Mouse (Mus musculus): ENCODE measurements at regions not wholly inside any gene's neighbourhood (a gene's known extent, or its start where the extent isn't known, plus 50 kb on each side); places are given as distances from the start of the nearest gene placed in this dataset.

DNA sequence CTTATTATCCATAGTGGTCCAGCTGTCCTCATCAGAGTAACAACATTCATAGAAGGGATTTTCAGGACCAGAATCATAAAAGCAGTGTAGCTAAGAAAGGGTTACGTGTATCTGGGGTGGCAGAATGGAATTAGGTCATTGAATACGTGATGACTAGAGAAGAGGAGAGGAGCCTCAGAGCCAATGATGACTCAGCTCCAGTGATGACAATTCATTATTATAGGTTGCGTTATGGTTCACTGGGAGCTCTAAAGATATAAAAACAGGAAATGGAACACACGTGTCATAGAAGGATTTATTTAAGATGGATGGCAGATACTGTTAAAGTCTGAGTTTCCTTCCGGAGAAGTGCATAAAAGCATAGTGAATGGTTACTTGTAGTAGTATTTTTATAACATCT is 291.6 kb downstream of the Isl1 start:
- DNase-seq (ENCODE audit: low read depth, low spot score) = no peak

DNA sequence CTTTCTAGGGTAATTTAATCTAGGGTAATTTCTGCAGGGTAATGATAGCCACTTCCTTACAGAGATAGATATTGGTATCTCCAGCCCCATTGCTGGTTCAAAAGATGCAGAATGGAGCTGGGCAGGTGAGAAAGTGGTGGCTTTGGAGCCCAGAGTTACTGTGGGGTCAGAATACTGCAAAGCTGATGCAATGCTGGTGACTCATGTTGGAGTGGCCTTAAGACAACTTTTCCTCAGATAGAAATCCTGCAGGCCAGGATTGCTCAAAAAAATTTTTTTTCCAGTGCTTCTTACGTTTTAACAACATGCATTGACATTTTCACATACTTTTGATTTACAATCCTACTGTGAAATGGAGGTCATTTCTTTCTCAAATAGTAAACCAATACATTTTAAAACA is 305.8 kb downstream of the Isl1 start:
- no peak for DNase-seq (ENCODE audit: low read depth, low spot score)

DNA sequence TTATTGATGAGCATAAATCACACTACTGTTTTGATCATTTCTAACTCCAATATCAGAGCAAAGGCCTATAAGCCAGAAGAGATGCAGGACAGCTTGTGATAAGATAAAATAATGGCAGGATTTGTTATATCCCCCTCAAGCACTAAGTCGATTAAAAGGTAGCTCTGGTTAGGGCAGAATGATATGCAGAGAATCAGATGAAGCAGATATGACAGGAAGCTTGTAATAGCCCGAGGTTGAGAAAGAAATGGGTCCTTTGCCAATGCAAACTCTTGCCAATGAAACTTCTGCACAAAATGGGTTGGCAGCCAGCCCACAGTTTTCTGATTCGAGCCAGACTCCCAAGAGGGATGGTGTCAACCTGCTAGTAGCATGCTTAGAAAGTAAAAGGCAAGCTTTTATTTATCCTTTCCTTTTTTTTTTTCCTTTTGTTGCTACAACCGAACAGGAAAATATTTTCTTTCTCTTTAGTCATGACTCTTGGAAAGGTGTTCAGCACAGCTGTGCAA is 307.0 kb downstream of the Isl1 start:
- DNase-seq (ENCODE audit: low read depth, low spot score) = no peak

DNA sequence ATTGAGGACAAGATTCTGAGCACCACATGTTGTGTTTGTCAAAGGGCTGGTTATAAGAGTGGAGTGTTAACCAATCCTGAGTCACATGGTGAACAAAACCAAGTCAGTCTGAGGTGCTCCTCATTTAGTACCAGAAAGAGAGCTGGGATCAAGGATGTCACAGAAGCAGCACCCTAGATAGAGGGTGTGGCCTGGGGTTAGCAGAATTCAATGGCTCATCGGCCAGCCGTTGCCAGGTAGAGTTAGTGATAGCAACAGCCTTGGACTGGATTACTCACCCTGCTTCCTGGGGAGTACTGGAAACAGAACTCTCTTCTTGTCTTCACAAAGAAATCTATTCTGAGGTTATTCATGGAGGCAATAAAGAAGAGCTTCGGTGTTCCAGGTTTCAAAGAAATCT is 318.9 kb downstream of the Isl1 start:
- no peak for DNase-seq (ENCODE audit: low read depth, low spot score)

DNA sequence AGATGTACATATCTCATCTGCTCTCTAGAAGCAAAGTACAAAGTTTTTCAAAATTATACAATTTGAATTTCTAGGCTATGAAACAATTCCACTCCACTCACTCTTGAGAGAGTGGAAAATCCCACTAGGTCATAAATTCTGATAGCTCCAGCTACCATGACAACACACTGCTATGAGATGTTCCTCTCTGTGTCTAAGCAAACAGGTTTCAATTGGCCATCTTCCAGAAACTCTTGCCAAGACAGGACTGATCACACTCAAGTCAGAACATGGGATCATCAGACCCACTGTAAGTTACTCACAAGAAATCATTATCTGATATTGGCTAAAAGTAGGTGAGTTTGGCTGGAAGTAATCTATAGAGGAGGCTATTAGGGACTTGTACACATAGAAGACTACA is 320.4 kb downstream of the Isl1 start:
- DNase-seq (ENCODE audit: low read depth, low spot score) = no peak

DNA sequence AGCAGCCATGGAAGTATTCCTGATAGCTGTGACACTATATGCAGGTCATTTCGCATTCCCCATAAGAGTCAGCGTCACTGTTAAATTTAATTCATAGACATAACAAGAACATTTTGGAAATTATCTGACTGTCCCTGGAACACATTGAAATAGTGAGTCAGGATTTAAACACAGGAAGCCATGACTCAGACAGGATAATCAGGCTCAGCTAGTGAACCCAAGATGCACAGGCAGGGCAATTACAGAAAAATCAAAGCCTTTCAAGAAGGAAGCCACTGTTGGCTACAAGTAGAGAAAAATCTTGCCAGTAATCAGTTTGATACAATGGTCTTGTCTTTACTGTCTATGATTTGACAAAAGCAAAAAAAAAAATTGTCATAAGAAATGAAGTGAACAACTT is 323.2 kb downstream of the Isl1 start:
- no peak for DNase-seq (ENCODE audit: low read depth, low spot score)

DNA sequence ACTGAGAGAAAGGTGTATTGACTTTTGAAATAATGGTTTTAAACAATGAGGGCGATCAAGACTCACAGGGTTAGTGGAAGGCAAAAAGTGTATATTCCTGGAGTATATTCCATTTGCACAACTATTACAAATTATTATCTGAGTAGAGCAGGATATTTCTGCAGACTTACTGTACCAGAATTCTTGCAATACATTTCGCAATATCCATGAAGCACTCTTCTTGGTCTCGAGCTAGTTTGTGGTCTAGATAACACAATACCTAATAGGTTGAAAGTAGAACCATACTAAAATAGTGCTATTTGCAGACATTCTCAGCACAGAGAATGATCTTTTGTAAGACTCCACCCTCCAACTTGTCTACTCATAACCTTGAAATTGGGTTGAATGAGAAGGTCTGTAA is 323.8 kb downstream of the Isl1 start:
- no peak for DNase-seq (ENCODE audit: low read depth, low spot score)

DNA sequence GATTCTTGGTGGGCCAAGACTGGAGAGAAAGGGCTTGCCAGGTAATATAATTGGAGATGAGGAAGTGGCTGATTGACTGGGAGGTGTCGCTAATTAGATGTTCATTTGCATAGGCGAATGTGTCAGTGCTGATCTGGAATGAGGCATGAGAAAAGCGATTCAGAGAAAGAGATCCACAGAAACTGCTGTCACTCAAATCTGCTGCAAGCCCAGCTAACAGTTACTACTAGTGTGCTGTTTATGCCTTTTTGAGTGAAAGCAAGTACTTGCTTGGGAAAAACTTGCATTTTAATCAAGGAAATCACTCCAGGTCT is 331.6 kb downstream of the Isl1 start:
- no peak for DNase-seq (ENCODE audit: low read depth, low spot score)

DNA sequence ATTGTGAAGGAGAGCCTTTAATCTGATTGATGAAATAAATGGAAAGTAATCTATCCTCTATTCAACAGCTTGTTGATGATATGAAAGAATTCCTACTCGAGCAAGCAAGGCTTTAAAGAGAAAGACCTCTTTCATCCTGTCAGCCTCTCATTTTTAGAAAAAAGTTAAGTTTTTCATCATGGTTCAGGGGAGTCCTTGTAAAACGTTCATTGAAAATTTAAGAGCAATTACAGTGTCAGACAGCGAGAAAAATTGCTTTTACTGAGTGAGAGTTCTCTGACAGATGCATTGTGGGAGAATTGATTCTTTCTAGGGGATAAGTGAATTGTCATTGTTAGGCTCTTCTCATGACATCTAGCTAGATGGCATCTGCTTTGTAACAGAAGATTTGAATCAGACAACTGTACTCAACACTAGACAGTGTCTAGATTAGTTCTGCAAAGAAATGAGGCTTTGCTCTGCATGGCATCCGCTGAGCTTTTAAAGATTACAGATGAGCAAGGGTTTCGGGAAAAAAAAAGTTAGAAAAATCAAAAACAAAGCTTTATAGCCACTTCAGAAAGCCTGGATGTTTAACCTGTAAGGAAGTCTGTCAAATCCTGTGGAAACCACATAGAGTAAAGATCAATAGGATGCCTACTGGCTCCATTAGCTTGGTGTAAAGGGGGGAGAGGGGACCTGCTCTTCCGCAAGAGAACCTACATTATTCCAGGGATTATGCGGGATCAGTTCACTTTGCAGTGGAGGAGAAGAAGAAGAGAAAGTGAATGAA is 332.2 kb downstream of the Isl1 start:
- DNase-seq (ENCODE audit: low read depth, low spot score) = no peak
